Mouse (Mus musculus) MEL (cell line): ENCODE data around the gene Tmem104.

Source experiments
- BHLHE40 ChIP-seq: IDR thresholded peaks from 2 replicates; pipeline ENCODE4 v1.6.1; 2012; ENCODE audit warnings: low read depth, mild to moderate bottlenecking, inconsistent platforms, low read length, improper control_type of control experiment, borderline replicate concordance
- CTCF ChIP-seq, 3 experiments: IDR thresholded peaks in 2 of 3; conservative IDR thresholded peaks in 1 of 3; 2 replicates each; pipeline ENCODE4 v1.5.1; 2011 to 2012; ENCODE audit warnings: low read length in 3 of 3, low read depth in 2 of 3, mild to moderate bottlenecking in 2 of 3, improper control_type of control experiment in 1 of 3, inconsistent platforms in 1 of 3, mixed read lengths in 1 of 3, moderate library complexity in 1 of 3; ENCODE audit not compliant: control insufficient read depth in 1 of 3, insufficient read depth in 1 of 3, poor library complexity in 1 of 3, severe bottlenecking in 1 of 3
- E2F4 ChIP-seq: IDR thresholded peaks from 2 replicates; pipeline ENCODE4 v1.6.1; 2011; ENCODE audit warnings: low read depth, low read length, improper control_type of control experiment, borderline replicate concordance
- GABPA ChIP-seq: IDR thresholded peaks from 2 replicates; pipeline ENCODE4 v1.6.1; 2012; ENCODE audit warnings: low read depth, mild to moderate bottlenecking, inconsistent platforms, low read length, improper control_type of control experiment, moderate library complexity
- HCFC1 ChIP-seq: IDR thresholded peaks from 2 replicates; pipeline ENCODE4 v1.6.1; 2012; ENCODE audit warnings: low read depth, mild to moderate bottlenecking, inconsistent platforms, low read length, improper control_type of control experiment, moderate library complexity
- POLR2A ChIP-seq, 2 experiments: IDR thresholded peaks; 2 replicates each; pipeline ENCODE4 v1.6.1; 2011 to 2012; ENCODE audit warnings: low read length in 2 of 2, mild to moderate bottlenecking in 2 of 2, control low read depth in 1 of 2, improper control_type of control experiment in 1 of 2, low read depth in 1 of 2, moderate library complexity in 1 of 2; ENCODE audit not compliant: control insufficient read depth in 1 of 2, insufficient read depth in 1 of 2, poor library complexity in 1 of 2
- RAD21 ChIP-seq: IDR thresholded peaks from 2 replicates; pipeline ENCODE4 v1.6.1; 2011; ENCODE audit warnings: mild to moderate bottlenecking, low read depth, low read length, improper control_type of control experiment
- SIN3A ChIP-seq: IDR thresholded peaks from 2 replicates; pipeline ENCODE4 v1.6.1; 2012; ENCODE audit warnings: low read length, improper control_type of control experiment, inconsistent platforms
- ZC3H11A ChIP-seq: IDR thresholded peaks from 2 replicates; pipeline ENCODE4 v1.6.1; 2012; ENCODE audit warnings: low read depth, mild to moderate bottlenecking, inconsistent platforms, low read length, improper control_type of control experiment
- ZNF384 ChIP-seq: IDR thresholded peaks from 2 replicates; pipeline ENCODE4 v1.6.1; 2012; ENCODE audit warnings: low read depth, mild to moderate bottlenecking, inconsistent platforms, low read length, improper control_type of control experiment

DNA sequence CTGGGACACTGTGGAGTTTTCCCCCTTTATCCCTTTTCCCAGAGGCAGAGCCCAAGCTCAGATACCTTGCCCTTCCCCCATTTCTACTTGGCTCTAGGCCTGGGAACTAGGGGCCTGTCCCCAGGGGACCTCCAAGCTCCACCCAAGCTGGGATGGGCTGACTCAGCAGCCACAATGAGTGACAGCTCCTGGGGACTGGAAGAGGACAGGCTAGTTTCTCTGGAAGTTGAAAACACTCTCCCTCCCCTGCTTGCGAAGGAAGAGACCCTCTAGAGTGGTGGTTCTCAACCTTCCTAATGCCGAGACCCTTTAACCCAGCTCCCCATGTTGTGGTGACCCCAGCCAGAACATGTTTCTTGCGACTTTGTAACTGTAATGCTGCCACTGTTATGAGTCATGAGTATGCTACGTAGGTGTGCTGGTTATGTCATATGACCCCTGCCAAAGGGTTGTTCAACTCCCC lies 14.4 kb upstream of the Tmem104 start:
- TF ChIP-seq ZNF384 = no peak
- no peak for TF ChIP-seq CTCF (IDR thresholded peaks at IDR 0.05 in 2 of 3, conservative IDR thresholded peaks at IDR 0.05 in 1 of 3; ENCODE audit: control insufficient read depth in 1 of 3, insufficient read depth in 1 of 3, low read depth in 2 of 3, low read length in 3 of 3, poor library complexity in 1 of 3, severe bottlenecking in 1 of 3)
- TF ChIP-seq HCFC1 = no peak
- no peak for TF ChIP-seq POLR2A (IDR thresholded peaks at IDR 0.05; ENCODE audit: control insufficient read depth in 1 of 2, insufficient read depth in 1 of 2, low read depth in 1 of 2, low read length in 2 of 2, poor library complexity in 1 of 2)
- no peak for TF ChIP-seq RAD21
- no peak for TF ChIP-seq ZC3H11A
- TF ChIP-seq BHLHE40 = no peak
- TF ChIP-seq GABPA = no peak
- no peak for TF ChIP-seq E2F4
- no peak for TF ChIP-seq SIN3A
